Mouse (Mus musculus) spleen, adult 2 months (tissue): ENCODE results near the gene Timp2.

Experiments used
- CTCF ChIP-seq: fragments of 200-500 bp; IDR thresholded peaks from 2 replicates; pipeline ENCODE4 v1.5.1; 2011; ENCODE audit warnings: mild to moderate bottlenecking, inconsistent platforms; ENCODE audit not compliant: insufficient read depth, insufficient read length, insufficient replicate concordance; ENCODE audit errors: extremely low read depth
- POLR2A ChIP-seq: fragments of 200-500 bp; IDR thresholded peaks from 2 replicates; pipeline ENCODE4 v1.6.1; 2011; ENCODE audit warnings: low read depth, low read length, inconsistent platforms

DNA sequence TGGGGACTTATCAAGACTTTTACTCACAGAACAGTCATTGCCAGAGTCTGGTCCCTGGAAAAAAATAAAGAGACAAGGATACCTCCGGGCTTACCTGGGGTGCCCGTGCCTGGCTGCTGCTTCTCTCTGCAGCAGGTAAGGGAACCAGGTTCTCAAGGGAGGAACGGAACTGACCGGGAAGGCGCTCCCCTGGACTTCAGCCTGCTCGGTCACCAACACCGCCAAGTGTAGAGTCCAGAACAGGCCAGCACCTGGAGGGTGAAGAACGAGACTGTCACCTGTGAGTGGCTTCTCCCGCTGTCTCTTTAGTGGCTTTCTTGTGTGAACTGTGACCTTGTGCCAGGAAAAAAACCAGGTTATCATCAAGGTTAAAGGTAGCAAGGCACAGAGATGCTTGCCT is 68.0 kb downstream of the Timp2 start:
- TF ChIP-seq CTCF (no peak), POLR2A (no peak)
